ENCODE assay signal across 30 mouse cellular contexts in genomic region chr12:17540040-17540552, GRCm38 (mm10). TPM values are rescaled to one million over a fixed set of nuclear protein-coding genes. Genes with fewer than 3 reads are reported as not detected.
A peak's percentile ranks its signal among the peaks of the same experiment; 100 is the strongest.
DNase-seq lines count a peak whose midpoint lies in the region; ATAC-seq lines count a peak whose summit lies in the region.
"Had no signal": no experiment of that assay in that cellular context is flagged by ENCODE, and none has a peak within 500 bp of the region (broad histone marks: within the 10 kb centered on the region; RNA-seq: fewer than 3 reads in every experiment).

No protein-coding gene starts in this region.

- peak overlapping the region; percentile 97 for H3K27ac ChIP-seq in liver, embryonic 13.5 days
- H3K27ac ChIP-seq in hindbrain, embryonic 11.5 days (ENCODE audit: low read depth, low read length): no peak overlapping the region
- H3K27ac ChIP-seq: embryonic facial prominence, embryonic 10.5 days; embryonic facial prominence, embryonic 15.5 days; forebrain, embryonic 10.5 days; forebrain, embryonic 15.5 days; heart, embryonic 10.5 days; heart, embryonic 15.5 days; hindbrain, embryonic 14.5 days; layer of hippocampus, adult 2 months; limb, embryonic 10.5 days; limb, embryonic 15.5 days; lung, embryonic 15.5 days had no signal

- H3K4me2 ChIP-seq in liver, embryonic 13.5 days: peak overlapping the region; percentile 84
- no peak overlapping the region for H3K4me2 ChIP-seq in hindbrain, embryonic 11.5 days (replicated peaks; ENCODE audit: low read depth, low read length)
- H3K4me2 ChIP-seq: embryonic facial prominence, embryonic 15.5 days; forebrain, embryonic 15.5 days; heart, embryonic 15.5 days; hindbrain, embryonic 14.5 days; limb, embryonic 15.5 days; lung, embryonic 15.5 days; midbrain, embryonic 11.5 days had no signal

- H3K36me3 ChIP-seq in liver, embryonic 13.5 days: no peaks in the 10 kb centered on the region
- no peaks in the 10 kb centered on the region for H3K36me3 ChIP-seq in hindbrain, embryonic 11.5 days (ENCODE audit: control insufficient read depth, insufficient read depth, low read length)
- H3K36me3 ChIP-seq: embryonic facial prominence, embryonic 10.5 days; embryonic facial prominence, embryonic 15.5 days; forebrain, embryonic 10.5 days; forebrain, embryonic 15.5 days; heart, embryonic 10.5 days; heart, embryonic 15.5 days; limb, embryonic 10.5 days; limb, embryonic 15.5 days; lung, embryonic 15.5 days had no signal

- DNase-seq in ZHBTc4 (ENCODE audit: low read depth, low spot score): peak; percentile 14
- DNase-seq in c-Kit-positive CD71-positive TER-119-positive erythroid progenitor cells, embryonic 14.5 days (ENCODE audit: low spot score): peak; percentile 63
- peak; percentile 40 for DNase-seq in liver, embryonic 13.5 days
- DNase-seq in urinary bladder, postnatal 4 days (ENCODE audit: low spot score in 2 of 2): no peak
- DNase-seq in heart, postnatal 4 days: no peak
- no peak for DNase-seq in hindbrain, embryonic 11.5 days (ENCODE audit: low spot score)
- DNase-seq: adrenal gland, postnatal 14 days; B cell, adult 2 months; cerebellum, adult 2 months; cerebellum, postnatal 14 days; gastrocnemius, postnatal 25 days; heart, adult 11 months; kidney, adult 9 months; kidney, postnatal 25 days; lung, postnatal 36 days; thymus, postnatal 4 days had no signal

- peaks cover 87% of the 10 kb centered on the region for H3K4me1 ChIP-seq in liver, embryonic 13.5 days (replicated peaks)
- no peaks in the 10 kb centered on the region for H3K4me1 ChIP-seq in hindbrain, embryonic 11.5 days (replicated peaks; ENCODE audit: control insufficient read depth, insufficient read depth, low read length)
- H3K4me1 ChIP-seq: embryonic facial prominence, embryonic 15.5 days; heart, embryonic 15.5 days had no signal

- H3K4me3 ChIP-seq in liver, embryonic 13.5 days (replicated peaks): peak overlapping the region; percentile 58
- H3K4me3 ChIP-seq in hindbrain, embryonic 11.5 days (ENCODE audit: low read depth, low read length): no peak overlapping the region
- H3K4me3 ChIP-seq: embryonic facial prominence, embryonic 10.5 days; embryonic facial prominence, embryonic 15.5 days; forebrain, embryonic 10.5 days; forebrain, embryonic 15.5 days; heart, embryonic 10.5 days; heart, embryonic 15.5 days; layer of hippocampus, adult 2 months; limb, embryonic 10.5 days; limb, embryonic 15.5 days; lung, embryonic 15.5 days had no signal

- H3K9me3 ChIP-seq in liver, embryonic 13.5 days (replicated peaks): no peaks in the 10 kb centered on the region
- H3K9me3 ChIP-seq in hindbrain, embryonic 11.5 days (ENCODE audit: control insufficient read depth, low read length): no peaks in the 10 kb centered on the region
- H3K9me3 ChIP-seq: embryonic facial prominence, embryonic 10.5 days; embryonic facial prominence, embryonic 15.5 days; forebrain, embryonic 10.5 days; forebrain, embryonic 15.5 days; heart, embryonic 10.5 days; heart, embryonic 15.5 days; limb, embryonic 10.5 days; limb, embryonic 15.5 days; lung, embryonic 15.5 days had no signal

- 41% methylated on average over 6 of the region's 6 CpGs for WGBS in liver, embryonic 13.5 days (ENCODE audit: insufficient replicate concordance)
- 81% methylated on average over 6 of the region's 6 CpGs for WGBS in hindbrain, embryonic 11.5 days

- no peak for ATAC-seq in liver, embryonic 13.5 days (ENCODE audit: low read depth)
- ATAC-seq in hindbrain, embryonic 11.5 days (ENCODE audit: low FRiP score): no peak
- ATAC-seq: forebrain, embryonic 15.5 days; intestine, postnatal 0 days; midbrain, embryonic 16.5 days had no signal

- peak overlapping the region; percentile 79 for H3K9ac ChIP-seq in liver, embryonic 13.5 days
- no peak overlapping the region for H3K9ac ChIP-seq in hindbrain, embryonic 11.5 days (ENCODE audit: low read depth, low read length)
- H3K9ac ChIP-seq: embryonic facial prominence, embryonic 15.5 days; forebrain, embryonic 15.5 days; heart, embryonic 15.5 days; hindbrain, embryonic 14.5 days; limb, embryonic 15.5 days; lung, embryonic 15.5 days had no signal

- no peaks in the 10 kb centered on the region for H3K27me3 ChIP-seq in liver, embryonic 13.5 days
- H3K27me3 ChIP-seq in hindbrain, embryonic 11.5 days (ENCODE audit: control insufficient read depth, insufficient read depth, low read length): no peaks in the 10 kb centered on the region
- H3K27me3 ChIP-seq: embryonic facial prominence, embryonic 15.5 days; forebrain, embryonic 15.5 days; heart, embryonic 15.5 days; limb, embryonic 15.5 days; lung, embryonic 15.5 days had no signal

RNA-seq across cellular contexts. Expression of gene Odc1, which starts 4.5 kb away (rescaled TPM):
- polyA plus RNA-seq in liver, embryonic 13.5 days (2015; fragmentation: Nextera tagmentation; extraction: Ambion mirVana): 465 and 535 TPM in 2 replicates
- total RNA-seq in heart, postnatal 4 days (2021): 100 to 1,000 TPM; 158 to 160 TPM
- polyA plus RNA-seq in hindbrain, embryonic 11.5 days (2014; fragmentation: Nextera tagmentation; extraction: Ambion mirVana): 267 and 302 TPM in 2 replicates

Comparison
In these comparisons a context has a peak if more than half of its experiments do, and no peak if none do; other contexts are left out.
1. DNase-seq: peak in ZHBTc4 (single experiment), c-Kit-positive CD71-positive TER-119-positive erythroid progenitor cells, embryonic 14.5 days (single experiment) and liver, embryonic 13.5 days (single experiment); none in urinary bladder, postnatal 4 days (0 of 2), heart, postnatal 4 days (single experiment) and hindbrain, embryonic 11.5 days (single experiment).